Mouse (Mus musculus) myocyte (in vitro differentiated cells): ENCODE results near the gene Aco2. TPM values are rescaled to one million over a fixed set of nuclear protein-coding genes. Genes with fewer than 3 reads are reported as not detected.

Experiments used
- H3K27me3 ChIP-seq: one replicate; pipeline ENCODE4 v1.6.1; 2011; ENCODE audit not compliant: control insufficient read depth, insufficient read depth, insufficient read length
- H3K36me3 ChIP-seq: one replicate; pipeline ENCODE4 v1.6.1; 2011; ENCODE audit not compliant: control insufficient read depth, insufficient read depth
- H3K4me2 ChIP-seq: one replicate; pipeline ENCODE4 v1.6.1; 2011; ENCODE audit warnings: low read depth, control low read depth
- H3K4me3 ChIP-seq: one replicate; pipeline ENCODE4 v1.5.1; 2011; ENCODE audit warnings: mild to moderate bottlenecking, control low read depth, moderate library complexity
- H3K79me2 ChIP-seq: one replicate; pipeline ENCODE4 v1.6.1; 2011; ENCODE audit not compliant: control insufficient read depth, insufficient read depth
- H3ac ChIP-seq: one replicate; pipeline ENCODE4 v1.6.1; 2011; ENCODE audit not compliant: control insufficient read depth, insufficient read length
- CEBPB ChIP-seq: IDR thresholded peaks from 2 replicates; pipeline ENCODE4 v1.6.1; 2011; ENCODE audit warnings: mild to moderate bottlenecking, moderate library complexity; ENCODE audit not compliant: poor library complexity, insufficient read depth, severe bottlenecking
- E2F4 ChIP-seq: IDR thresholded peaks from one replicate; pipeline ENCODE4 v1.6.1; 2011; ENCODE audit warnings: mild to moderate bottlenecking, control low read depth, moderate library complexity; ENCODE audit not compliant: insufficient read depth
- MAX ChIP-seq: IDR thresholded peaks from one replicate; pipeline ENCODE4 v1.6.1; 2011; ENCODE audit warnings: low read depth, mild to moderate bottlenecking, control low read depth
- MYOD1 ChIP-seq, 3 experiments: IDR thresholded peaks; one replicate each; pipeline ENCODE4 v1.6.1; 2011; ENCODE audit warnings: control low read depth in 2 of 3, low read depth in 2 of 3, mild to moderate bottlenecking in 2 of 3, moderate library complexity in 1 of 3; ENCODE audit not compliant: insufficient read length in 2 of 3, control insufficient read depth in 1 of 3
- MYOG ChIP-seq, 3 experiments: IDR thresholded peaks; one replicate each; pipeline ENCODE4 v1.6.1; 2011; ENCODE audit warnings: control low read depth in 2 of 3, low read depth in 2 of 3, mild to moderate bottlenecking in 2 of 3; ENCODE audit not compliant: insufficient read length in 2 of 3, control insufficient read depth in 1 of 3, insufficient read depth in 1 of 3
- POLR2A ChIP-seq: IDR thresholded peaks from one replicate; pipeline ENCODE4 v1.6.1; 2011; ENCODE audit warnings: low read depth, mild to moderate bottlenecking, control low read depth, moderate library complexity; ENCODE audit not compliant: insufficient read length
- POLR2AphosphoS2 ChIP-seq: IDR thresholded peaks from one replicate; pipeline ENCODE4 v1.6.1; 2011; ENCODE audit warnings: low read depth, control low read depth; ENCODE audit not compliant: insufficient read length
- REST ChIP-seq: IDR thresholded peaks from one replicate; pipeline ENCODE4 v1.6.1; 2011; ENCODE audit warnings: mild to moderate bottlenecking, control low read depth, moderate library complexity; ENCODE audit not compliant: insufficient read depth, insufficient read length
- SRF ChIP-seq: IDR thresholded peaks from one replicate; pipeline ENCODE4 v1.6.1; 2011; ENCODE audit warnings: low read depth; ENCODE audit not compliant: control insufficient read depth, insufficient read length
- TCF12 ChIP-seq: IDR thresholded peaks from one replicate; pipeline ENCODE4 v1.6.1; 2011; ENCODE audit warnings: mild to moderate bottlenecking, control low read depth; ENCODE audit not compliant: poor library complexity, insufficient read depth, severe bottlenecking
- TCF3 ChIP-seq: IDR thresholded peaks from one replicate; pipeline ENCODE4 v1.6.1; 2011; ENCODE audit warnings: low read depth, control low read depth; ENCODE audit not compliant: insufficient read length
- USF1 ChIP-seq: IDR thresholded peaks from one replicate; pipeline ENCODE4 v1.6.1; 2011; ENCODE audit warnings: low read depth, mild to moderate bottlenecking, control low read depth, moderate library complexity
- polyA plus RNA-seq: library from polyadenylated mRNA; unstranded; fragments of >200 nt; fragmentation: generic; extraction: Trizol; gene quantifications from one replicate; pipeline ENCODE4 v1.2.1, GENCODE M21; 2012; ENCODE audit warnings: missing spikeins

Gene Aco2
- polyA plus RNA-seq, 1 experiment: 666 TPM

- H3ac ChIP-seq: no peak overlapping the region
- H3K79me2 ChIP-seq: no peaks in the 10 kb centered on the region
- H3K27me3 ChIP-seq: no peaks in the 10 kb centered on the region
- H3K4me3 ChIP-seq: no peak overlapping the region
- TF ChIP-seq USF1 (no peak), MYOD1 (IDR thresholded peaks at IDR 0.05; ENCODE audit: control insufficient read depth in 1 of 3, insufficient read length in 2 of 3, low read depth in 2 of 3) (no peak), E2F4 (no peak), CEBPB (no peak), MAX (no peak), TCF12 (no peak), TCF3 (no peak), MYOG (IDR thresholded peaks at IDR 0.05; ENCODE audit: control insufficient read depth in 1 of 3, insufficient read depth in 1 of 3, insufficient read length in 2 of 3, low read depth in 2 of 3) (no peak), POLR2AphosphoS2 (no peak), REST (no peak), POLR2A (no peak), SRF (no peak)
- H3K4me2 ChIP-seq: no peak overlapping the region
- peaks cover 87% of the 10 kb centered on the region for H3K36me3 ChIP-seq
Measured at GRCm38 (mm10) chr15:81894002-81894401, 21.9 kb downstream of the Aco2 start.

GRCm38 (mm10) chr15:81896407-81896806 lies 24.3 kb downstream of the Aco2 start:
- Histone ChIP-seq H3K79me2 (no peaks in the 10 kb centered on the region), H3ac (no peak overlapping the region), H3K4me3 (no peak overlapping the region), H3K36me3 (peaks cover 83% of the 10 kb centered on the region), H3K27me3 (no peaks in the 10 kb centered on the region), H3K4me2 (no peak overlapping the region)
- TF ChIP-seq TCF12 (no peak), USF1 (no peak), POLR2AphosphoS2 (no peak), TCF3 (no peak), SRF (no peak), REST (no peak), CEBPB (no peak), POLR2A (no peak), MYOG (IDR thresholded peaks at IDR 0.05; ENCODE audit: control insufficient read depth in 1 of 3, insufficient read depth in 1 of 3, insufficient read length in 2 of 3, low read depth in 2 of 3) (no peak), E2F4 (no peak), MAX (no peak), MYOD1 (IDR thresholded peaks at IDR 0.05; ENCODE audit: control insufficient read depth in 1 of 3, insufficient read length in 2 of 3, low read depth in 2 of 3) (no peak)

- TF ChIP-seq TCF3 (no peak), MYOG (IDR thresholded peaks at IDR 0.05; ENCODE audit: control insufficient read depth in 1 of 3, insufficient read depth in 1 of 3, insufficient read length in 2 of 3, low read depth in 2 of 3) (no peak), CEBPB (no peak), REST (no peak), MAX (no peak), SRF (no peak), USF1 (no peak), TCF12 (no peak)
- Histone ChIP-seq H3ac (no peak overlapping the region), H3K36me3 (peaks cover 82% of the 10 kb centered on the region), H3K4me3 (no peak overlapping the region), H3K79me2 (no peaks in the 10 kb centered on the region), H3K27me3 (no peaks in the 10 kb centered on the region), H3K4me2 (no peak overlapping the region)
Measured at GRCm38 (mm10) chr15:81897607-81898285, 25.6 kb downstream of the Aco2 start.

GRCm38 (mm10) chr15:81898751-81899150 lies 26.6 kb downstream of the Aco2 start:
- Histone ChIP-seq H3K79me2 (no peaks in the 10 kb centered on the region), H3K27me3 (no peaks in the 10 kb centered on the region), H3ac (no peak overlapping the region), H3K4me2 (no peak overlapping the region), H3K36me3 (peaks cover 77% of the 10 kb centered on the region), H3K4me3 (no peak overlapping the region)
- no peak for TF ChIP-seq MYOD1 (IDR thresholded peaks at IDR 0.05; ENCODE audit: control insufficient read depth in 1 of 3, insufficient read length in 2 of 3, low read depth in 2 of 3)

GRCm38 (mm10) chr15:81904939-81905338 lies 32.8 kb downstream of the Aco2 start:
- H3ac ChIP-seq: no peak overlapping the region
- no peaks in the 10 kb centered on the region for H3K79me2 ChIP-seq
- H3K4me2 ChIP-seq: no peak overlapping the region
- no peaks in the 10 kb centered on the region for H3K27me3 ChIP-seq
- no peak overlapping the region for H3K4me3 ChIP-seq
- no peak for TF ChIP-seq USF1
- no peak for TF ChIP-seq TCF3
- TF ChIP-seq MAX: no peak
- H3K36me3 ChIP-seq: peaks cover 83% of the 10 kb centered on the region
